Mouse (Mus musculus): ENCODE data around the gene Gm5089. TPM values are rescaled to one million over a fixed set of nuclear protein-coding genes. Genes with fewer than 3 reads are reported as not detected.

Gene Gm5089
- total RNA-seq (2012; rRNA removed) (not detected in 2 replicates), polyA plus RNA-seq (2012; ENCODE audit: insufficient read depth in 1 of 2, insufficient read length in 2 of 2, low read depth in 1 of 2, low replicate concordance in 2 of 2, missing spikeins in 1 of 2) (not detected)

- Histone ChIP-seq H3K4me3 (ENCODE audit: control insufficient read depth in 1 of 2, insufficient read depth in 1 of 2, low read depth in 2 of 2, low read length in 2 of 2) (no peak within 1 kb of the TSS), H3K9ac (ENCODE audit: control insufficient read depth, low read depth, low read length, poor library complexity, severe bottlenecking) (no peak within 1 kb of the TSS), H3K36me3 (ENCODE audit: control insufficient read depth in 1 of 2, insufficient read depth in 2 of 2, low read length in 2 of 2) (peaks cover 0 to 2% of the 10 kb centered on the region in 2 experiments; a peak in 2 of 4 replicates), H3K79me2 (ENCODE audit: control insufficient read depth, insufficient read depth, low read length, poor library complexity) (no peaks in the 10 kb centered on the region), H3K27me3 (ENCODE audit: control insufficient read depth in 1 of 2, insufficient read depth in 2 of 2, low read length in 2 of 2) (no peaks in the 10 kb centered on the region), H3K9me3 (replicated peaks; ENCODE audit: insufficient read depth, low read length) (no peaks in the 10 kb centered on the region), H3K27ac (ENCODE audit: control insufficient read depth, low read depth, low read length) (no peak within 1 kb of the TSS), H3K4me1 (ENCODE audit: control insufficient read depth in 1 of 2, insufficient read depth in 2 of 2, low read length in 2 of 2) (no peaks in the 10 kb centered on the region; a peak in 1 of 4 replicates)
- TF ChIP-seq ZKSCAN1 (IDR thresholded peaks at IDR 0.05; ENCODE audit: low read depth, low read length) (no peak), JUND (IDR thresholded peaks at IDR 0.05; ENCODE audit: low read depth, low read length) (no peak), NRF1 (IDR thresholded peaks at IDR 0.05; ENCODE audit: insufficient read depth, low read depth, low read length, poor library complexity, severe bottlenecking) (no peak), MXI1 (IDR thresholded peaks at IDR 0.05; ENCODE audit: low read depth, low read length) (no peak), TCF12 (IDR thresholded peaks at IDR 0.05; ENCODE audit: low read depth, low read length) (no peak), SMC3 (IDR thresholded peaks at IDR 0.05; ENCODE audit: low read depth, low read length) (no peak), CTCF (IDR thresholded peaks at IDR 0.05 in 2 of 3, conservative IDR thresholded peaks at IDR 0.05 in 1 of 3; ENCODE audit: control insufficient read depth in 1 of 3, insufficient read depth in 1 of 3, low read depth in 2 of 3, low read length in 3 of 3, poor library complexity in 1 of 3, severe bottlenecking in 1 of 3) (no peak), MYC (IDR thresholded peaks at IDR 0.05; ENCODE audit: low read depth, low read length) (no peak)
- DNase-seq (ENCODE audit: low read depth, low spot score) = no peak
Measured at GRCm38 (mm10) chr14:122450496-122451382, at the start of gene Gm5089. TSS of gene Gm5089 (minus strand) at chr14:122451115.

- TF ChIP-seq E2F4 (IDR thresholded peaks at IDR 0.05; ENCODE audit: borderline replicate concordance, low read depth, low read length) = no peak
- no peak for TF ChIP-seq SMC3 (IDR thresholded peaks at IDR 0.05; ENCODE audit: low read depth, low read length)
- no peak for TF ChIP-seq ETS1 (IDR thresholded peaks at IDR 0.05; ENCODE audit: low read depth, low read length)
- peak; percentile 69 for TF ChIP-seq ZNF384 (IDR thresholded peaks at IDR 0.05; ENCODE audit: low read depth, low read length)
- TF ChIP-seq NELFE (IDR thresholded peaks at IDR 0.05; ENCODE audit: low read depth, low read length) = no peak
- no peak for TF ChIP-seq POLR2AphosphoS5 (IDR thresholded peaks at IDR 0.05; ENCODE audit: borderline replicate concordance, low read depth, low read length)
- no peak for TF ChIP-seq MEF2A (IDR thresholded peaks at IDR 0.05; ENCODE audit: extremely low read depth, insufficient replicate concordance, low read depth, low read length, poor library complexity, severe bottlenecking)
- no peaks in the 10 kb centered on the region for H3K4me1 ChIP-seq (ENCODE audit: control insufficient read depth in 1 of 2, insufficient read depth in 2 of 2, low read length in 2 of 2)
- no peak overlapping the region for H3K4me3 ChIP-seq (ENCODE audit: control insufficient read depth in 1 of 2, insufficient read depth in 1 of 2, low read depth in 2 of 2, low read length in 2 of 2)
- H3K9ac ChIP-seq (ENCODE audit: control insufficient read depth, low read depth, low read length, poor library complexity, severe bottlenecking) = no peak overlapping the region
- no peaks in the 10 kb centered on the region for H3K27me3 ChIP-seq (ENCODE audit: control insufficient read depth in 1 of 2, insufficient read depth in 2 of 2, low read length in 2 of 2)
- H3K79me2 ChIP-seq (ENCODE audit: control insufficient read depth, insufficient read depth, low read length, poor library complexity) = no peaks in the 10 kb centered on the region
- no peak for DNase-seq (ENCODE audit: low read depth, low spot score)
- no peaks in the 10 kb centered on the region for H3K9me3 ChIP-seq (replicated peaks; ENCODE audit: insufficient read depth, low read length)
- H3K36me3 ChIP-seq (ENCODE audit: control insufficient read depth in 1 of 2, insufficient read depth in 2 of 2, low read length in 2 of 2) = no peaks in the 10 kb centered on the region
- no peak overlapping the region for H3K27ac ChIP-seq (ENCODE audit: control insufficient read depth, low read depth, low read length)
Measured at GRCm38 (mm10) chr14:122492015-122492414, 41.1 kb upstream of the Gm5089 start.
